ENCODE assay signal across 30 mouse cellular contexts in the genomic region with DNA sequence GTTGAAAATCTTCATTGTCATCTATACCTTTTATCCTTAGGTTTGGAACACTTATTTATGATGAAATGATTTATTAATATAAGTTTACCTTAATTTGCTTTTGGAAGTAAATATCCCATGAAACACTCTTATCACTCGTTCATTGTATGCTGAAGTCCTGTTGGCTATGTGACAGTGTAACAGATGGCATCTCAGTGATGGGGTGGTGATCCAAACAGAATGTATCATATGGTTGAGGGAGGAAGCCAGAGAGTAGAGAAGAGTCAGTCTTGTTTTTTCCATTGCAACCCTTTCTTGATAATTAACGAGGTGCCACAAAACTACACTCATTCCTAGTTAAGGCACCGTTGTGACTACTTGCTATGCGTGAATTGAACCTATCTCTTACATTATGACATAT.
DNase-seq lines count a peak whose midpoint lies in the region; ATAC-seq lines count a peak whose summit lies in the region.
"Had no signal": no experiment of that assay in that cellular context is flagged by ENCODE, and none has a peak within 500 bp of the region (broad histone marks: within the 10 kb centered on the region; RNA-seq: fewer than 3 reads in every experiment).

No protein-coding gene starts in this region.

- H3K4me1 ChIP-seq in midbrain, embryonic 14.5 days (ENCODE audit: control insufficient read depth, insufficient read depth, low read length) = no peaks in the 10 kb centered on the region
- H3K4me1 ChIP-seq: forebrain, embryonic 13.5 days; heart, embryonic 13.5 days; hindbrain, embryonic 15.5 days; midbrain, embryonic 15.5 days; neural tube, embryonic 12.5 days had no signal

- no peak overlapping the region for H3K9ac ChIP-seq in midbrain, embryonic 14.5 days (replicated peaks; ENCODE audit: low read length)
- H3K9ac ChIP-seq: forebrain, embryonic 13.5 days; heart, embryonic 13.5 days; hindbrain, embryonic 15.5 days; liver, embryonic 14.5 days; midbrain, embryonic 15.5 days; neural tube, embryonic 12.5 days had no signal

- no peak overlapping the region for H3K4me2 ChIP-seq in midbrain, embryonic 14.5 days (ENCODE audit: low read length)
- H3K4me2 ChIP-seq: forebrain, embryonic 13.5 days; heart, embryonic 13.5 days; hindbrain, embryonic 15.5 days; midbrain, embryonic 15.5 days; neural tube, embryonic 12.5 days had no signal

- H3K4me3 ChIP-seq in midbrain, embryonic 14.5 days (replicated peaks; ENCODE audit: low read depth, low read length) = no peak overlapping the region
- H3K4me3 ChIP-seq: forebrain, embryonic 13.5 days; heart, embryonic 13.5 days; hindbrain, embryonic 15.5 days; layer of hippocampus, adult 2 months; midbrain, embryonic 15.5 days; neural tube, embryonic 12.5 days had no signal

- no peak for ATAC-seq in granulocyte monocyte progenitor cell, adult 5-6 weeks (replicated peaks; ENCODE audit: poor library complexity, severe bottlenecking)
- ATAC-seq in midbrain, embryonic 14.5 days (ENCODE audit: low FRiP score, low TSS enrichment) = no peak
- ATAC-seq: forebrain, embryonic 13.5 days; midbrain, embryonic 15.5 days; Patski had no signal

- H3K27ac ChIP-seq in midbrain, embryonic 14.5 days (replicated peaks; ENCODE audit: low read depth, low read length) = no peak overlapping the region
- H3K27ac ChIP-seq: forebrain, embryonic 13.5 days; heart, embryonic 13.5 days; hindbrain, embryonic 15.5 days; layer of hippocampus, adult 2 months; liver, embryonic 14.5 days; macrophage; midbrain, embryonic 15.5 days; neural tube, embryonic 12.5 days had no signal

- H3K27me3 ChIP-seq in midbrain, embryonic 14.5 days (ENCODE audit: control insufficient read depth, insufficient read depth, low read length) = no peaks in the 10 kb centered on the region
- H3K27me3 ChIP-seq: forebrain, embryonic 13.5 days; heart, embryonic 13.5 days; hindbrain, embryonic 15.5 days; midbrain, embryonic 15.5 days; neural tube, embryonic 12.5 days; Patski had no signal

- WGBS in midbrain, embryonic 14.5 days = 91% methylated on average over 4 of the region's 4 CpGs

- H3K36me3 ChIP-seq in midbrain, embryonic 14.5 days (ENCODE audit: control insufficient read depth, insufficient read depth, low read length) = no peaks in the 10 kb centered on the region
- H3K36me3 ChIP-seq: heart, embryonic 13.5 days; hindbrain, embryonic 15.5 days; midbrain, embryonic 15.5 days; neural tube, embryonic 12.5 days had no signal

- no peaks in the 10 kb centered on the region for H3K9me3 ChIP-seq in midbrain, embryonic 14.5 days (ENCODE audit: control insufficient read depth, low read length)
- H3K9me3 ChIP-seq: forebrain, embryonic 13.5 days; heart, embryonic 13.5 days; hindbrain, embryonic 15.5 days; midbrain, embryonic 15.5 days; neural tube, embryonic 12.5 days had no signal

- peak; percentile 35 for DNase-seq in left cerebral cortex, postnatal 4 days
- no peak for DNase-seq in left cerebral cortex, postnatal 14 days (ENCODE audit: low spot score in 2 of 2)
- DNase-seq in cerebellum, adult 18-20 months = peak; percentile 81 to 87
- DNase-seq in cerebellum, postnatal 10 days = peak; percentile 89
- no peak for DNase-seq in neural tube, embryonic 10.5 days (ENCODE audit: extremely low spot score, low spot score)
- no peak for DNase-seq in midbrain, embryonic 14.5 days
- DNase-seq: adrenal gland, postnatal 10 days; gastrocnemius, postnatal 14 days; heart, adult 18-20 months; heart, postnatal 10 days; kidney, adult 2 months; kidney, postnatal 36 days; layer of hippocampus, postnatal 36 days; liver; lung, adult 2 months; lung, postnatal 10 days; right cerebral cortex, adult 18-20 months; spleen, adult 18-20 months; thymus, adult 18-20 months; thymus, postnatal 25 days had no signal

- intact Hi-C loops in left cerebral cortex, postnatal 4 days (cut with DNase I) = no loop called here
- intact Hi-C loops in left cerebral cortex, postnatal 14 days (cut with DNase I) = no loop called here

Comparison
In these comparisons a context has a peak if more than half of its experiments do, and no peak if none do; other contexts are left out.
1. DNase-seq: peak in left cerebral cortex, postnatal 4 days (single experiment), cerebellum, adult 18-20 months (2 of 2) and cerebellum, postnatal 10 days (2 of 2); none in left cerebral cortex, postnatal 14 days (0 of 2), neural tube, embryonic 10.5 days (single experiment) and midbrain, embryonic 14.5 days (single experiment).